Mouse (Mus musculus) layer of hippocampus, postnatal 36 days (tissue): ENCODE results near the gene Rfwd3. TPM values are rescaled to one million over a fixed set of nuclear protein-coding genes. Genes with fewer than 3 reads are reported as not detected.
"Not testable (repeated sequence)": the region's sequence is repeated elsewhere in the genome, so short reads cannot be mapped to it uniquely, and the experiment has no call there.

Experiments used
- DNase-seq, 2 experiments: peaks; one replicate each; pipeline ENCODE4 v3.0.0; 2022
- total RNA-seq, 2 experiments: library from RNA; stranded (reverse); gene quantifications; 2 replicates each; pipeline ENCODE4 v1.2.3; 2021

Rfwd3 gene
- total RNA-seq, 2 experiments from 2014 or later = 20.5 to 22.1 TPM

GRCm38 (mm10) chr8:111285603-111286002 lies 14.4 kb downstream of the Rfwd3 start:
- DNase-seq = no peak

- DNase-seq = no peak
Observed at GRCm38 (mm10) chr8:111282093-111282492, 17.9 kb downstream of the Rfwd3 start.

- DNase-seq = no peak
Observed at GRCm38 (mm10) chr8:111268277-111268676, 31.7 kb downstream of the Rfwd3 start.

- DNase-seq = not testable (repeated sequence)
Observed at GRCm38 (mm10) chr8:111266161-111266560, 33.9 kb downstream of the Rfwd3 start.

- DNase-seq = no peak
Observed at GRCm38 (mm10) chr8:111264693-111265220, 35.3 kb downstream of the Rfwd3 start.

GRCm38 (mm10) chr8:111261981-111262381 lies 38.0 kb downstream of the Rfwd3 start:
- DNase-seq = no peak

- no peak for DNase-seq
Observed at GRCm38 (mm10) chr8:111260251-111260650, 39.8 kb downstream of the Rfwd3 start.

GRCm38 (mm10) chr8:111259408-111259741 lies 40.6 kb downstream of the Rfwd3 start:
- DNase-seq = no peak

GRCm38 (mm10) chr8:111258631-111259407 lies 41.2 kb downstream of the Rfwd3 start, which contains the start of gene Glg1:
Gene Glg1 (minus strand): TSS chr8:111259216.
- DNase-seq = peak; percentile 90 to 91

GRCm38 (mm10) chr8:111258010-111258630 lies 41.9 kb downstream of the Rfwd3 start:
- no peak for DNase-seq

GRCm38 (mm10) chr8:111252487-111253112 lies 47.4 kb downstream of the Rfwd3 start:
- DNase-seq = no peak

GRCm38 (mm10) chr8:111250111-111250510 lies 49.9 kb downstream of the Rfwd3 start:
- no peak for DNase-seq

- DNase-seq = no peak
Observed at GRCm38 (mm10) chr8:111248136-111248535, 51.9 kb downstream of the Rfwd3 start.

GRCm38 (mm10) chr8:111246864-111247263 lies 53.2 kb downstream of the Rfwd3 start:
- not testable (repeated sequence) for DNase-seq

GRCm38 (mm10) chr8:111246287-111246830 lies 53.7 kb downstream of the Rfwd3 start:
- DNase-seq = no peak

- no peak for DNase-seq
Observed at GRCm38 (mm10) chr8:111237301-111237700, 62.7 kb downstream of the Rfwd3 start.

GRCm38 (mm10) chr8:111233730-111234129 lies 66.3 kb downstream of the Rfwd3 start:
- DNase-seq = no peak

GRCm38 (mm10) chr8:111224153-111224552 lies 75.9 kb downstream of the Rfwd3 start:
- peak; percentile 14 for DNase-seq

Other genes starting within 250 kb of the Rfwd3 start
- gene Exosc6, start 243.9 kb downstream of the Rfwd3 start, total RNA-seq = not detected
- gene Clec18a, start 207.8 kb downstream of the Rfwd3 start, total RNA-seq = 1 to 10 TPM; 1.1 to 1.2 TPM
- 10 to 100 TPM; 25.9 to 26.1 TPM for gene Pdpr, start 205.6 kb downstream of the Rfwd3 start, total RNA-seq
- 100 to 1,000 TPM; 140 to 142 TPM for gene Glg1, start 41.0 kb downstream of the Rfwd3 start, total RNA-seq
- 1 to 10 TPM in 1 of 2 experiments, under 1 TPM in 1; 0.20 to 1.0 TPM for gene Mlkl, start 38.0 kb upstream of the Rfwd3 start, total RNA-seq
- gene Fa2h, start 93.6 kb upstream of the Rfwd3 start, total RNA-seq = 10 to 100 TPM; 35.2 to 35.9 TPM
- 10 to 100 TPM; 23.2 to 24.9 TPM for gene Wdr59, start 221.9 kb upstream of the Rfwd3 start, total RNA-seq
- gene Znrf1, start 235.9 kb upstream of the Rfwd3 start, total RNA-seq = 100 to 1,000 TPM; 110 to 118 TPM